Mouse (Mus musculus): ENCODE results near the gene Nop16.
"Not testable (repeated sequence)": the region's sequence is repeated elsewhere in the genome, so short reads cannot be mapped to it uniquely, and the experiment has no call there.

Nop16 gene

DNA sequence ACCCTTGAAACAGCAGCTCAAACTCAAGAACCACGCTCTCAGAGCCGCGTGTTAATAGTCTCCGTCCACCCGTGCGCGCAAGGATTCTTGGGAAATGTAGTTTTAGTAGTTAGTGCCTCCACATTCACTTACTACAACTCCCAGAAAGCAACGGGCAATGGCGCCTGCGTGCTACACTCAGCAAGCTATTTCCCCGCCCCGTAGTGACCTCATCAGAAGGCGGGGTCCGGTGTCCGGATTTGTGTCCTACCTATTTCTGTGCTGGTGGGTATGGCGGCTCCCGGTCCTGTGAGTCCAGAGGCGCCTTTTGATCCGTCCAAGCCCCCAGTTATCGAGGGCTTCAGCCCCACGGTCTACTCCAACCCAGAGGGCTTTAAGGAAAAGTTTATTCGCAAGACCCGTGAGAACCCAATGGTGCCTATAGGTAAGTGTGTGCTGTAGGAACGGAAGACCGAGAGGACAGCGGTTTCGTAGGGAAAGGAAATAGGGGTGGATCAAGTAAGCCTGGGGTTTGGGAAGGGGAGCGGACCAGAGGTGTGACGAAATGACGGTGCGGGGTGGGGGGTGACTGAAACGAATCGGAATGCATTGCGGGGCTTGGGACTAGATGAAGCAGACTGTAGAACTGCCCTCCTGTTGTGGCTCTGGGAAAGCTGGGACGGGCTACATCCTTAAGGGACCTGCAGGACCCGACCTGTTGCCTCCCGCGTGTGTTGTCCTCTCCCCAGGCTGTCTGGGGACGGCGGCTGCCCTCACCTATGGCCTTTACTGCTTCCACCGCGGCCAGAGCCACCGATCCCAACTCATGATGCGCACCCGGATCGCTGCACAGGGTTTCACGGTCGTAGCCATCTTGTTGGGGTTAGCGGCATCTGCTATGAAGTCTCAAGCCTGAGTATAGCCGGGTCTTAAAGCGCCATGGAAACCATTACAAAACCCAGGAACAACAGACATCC is at the start of gene Nop16, which contains the start of gene Higd2a:
Nop16 (minus strand) TSS at position 95 of the 956 bp plus-strand sequence.
Higd2a (plus strand) TSS at position 212 of the 956 bp plus-strand sequence.
- peak; percentile 99 for DNase-seq (ENCODE audit: extremely low spot score)

DNA sequence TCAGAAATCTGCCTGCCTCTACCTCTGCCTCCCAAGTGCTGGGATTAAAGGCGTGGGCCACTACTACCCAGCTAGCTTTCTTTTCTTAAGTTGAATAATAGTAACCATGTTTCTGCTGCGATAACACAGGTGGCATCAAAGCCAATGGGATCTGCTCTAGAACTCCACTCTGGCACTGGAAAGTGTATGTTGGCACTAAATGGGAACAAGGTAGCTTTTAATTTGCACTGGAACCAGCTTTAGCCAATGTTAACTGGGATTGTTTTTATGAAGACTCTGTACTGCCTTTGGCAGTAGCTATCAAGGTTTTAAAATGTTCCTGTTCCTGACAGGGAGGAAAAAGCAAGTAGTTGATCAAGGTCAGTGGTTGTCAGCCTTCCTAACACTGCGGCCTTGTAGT is 45.1 kb upstream of the Nop16 start:
- no peak for DNase-seq (ENCODE audit: extremely low spot score)

DNA sequence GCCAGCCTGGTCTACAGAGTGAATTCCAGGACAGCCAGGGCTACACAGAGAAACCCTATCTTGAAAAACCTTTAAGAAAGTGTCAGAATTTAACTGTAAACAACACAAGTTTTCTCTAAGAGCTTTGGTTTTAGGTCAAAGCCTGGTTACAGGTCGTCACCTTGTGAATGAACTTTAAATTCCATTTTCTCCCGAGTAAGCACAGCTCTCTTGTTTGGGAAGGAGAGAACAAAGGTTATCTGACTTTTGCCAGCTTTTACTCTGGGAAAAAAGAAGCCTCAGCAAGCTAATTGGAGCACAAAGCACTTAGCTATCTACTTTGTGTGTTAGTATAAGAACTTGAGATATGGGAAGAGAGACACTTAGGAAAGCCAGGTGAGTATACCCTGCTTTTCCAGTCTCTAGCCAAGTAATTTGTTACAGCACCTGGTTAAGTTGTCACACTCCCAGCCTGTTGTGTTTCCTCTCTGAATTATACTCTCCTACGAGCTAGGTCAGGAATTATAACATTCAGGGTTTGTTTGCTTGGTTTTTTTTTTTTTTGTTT is 42.9 kb upstream of the Nop16 start:
- no peak for DNase-seq (ENCODE audit: extremely low spot score)

DNA sequence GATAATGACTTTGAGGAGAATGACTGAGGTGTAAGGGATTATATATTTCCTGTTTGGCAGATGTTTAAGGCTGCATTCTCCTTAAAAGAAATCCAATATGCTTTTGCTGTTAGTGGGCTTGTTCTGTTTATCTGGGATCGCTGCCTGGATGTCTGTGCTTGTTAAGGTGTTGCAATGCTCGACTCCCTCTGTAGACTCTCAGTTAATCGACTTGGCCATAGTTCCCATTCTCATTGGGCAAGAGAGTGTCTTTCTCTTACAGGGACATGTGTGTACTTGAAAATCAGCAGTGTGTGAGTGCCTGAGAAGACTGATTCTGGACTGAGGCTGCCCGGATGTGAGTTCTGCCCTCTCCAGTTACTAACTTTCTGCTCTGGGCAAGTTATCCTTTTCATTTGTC is 39.2 kb upstream of the Nop16 start:
- no peak for DNase-seq (ENCODE audit: extremely low spot score)

GRCm38 (mm10) chr13:54621960-54622521 is 32.2 kb upstream of the Nop16 start:
- DNase-seq (ENCODE audit: extremely low spot score) = peak; percentile 41

DNA sequence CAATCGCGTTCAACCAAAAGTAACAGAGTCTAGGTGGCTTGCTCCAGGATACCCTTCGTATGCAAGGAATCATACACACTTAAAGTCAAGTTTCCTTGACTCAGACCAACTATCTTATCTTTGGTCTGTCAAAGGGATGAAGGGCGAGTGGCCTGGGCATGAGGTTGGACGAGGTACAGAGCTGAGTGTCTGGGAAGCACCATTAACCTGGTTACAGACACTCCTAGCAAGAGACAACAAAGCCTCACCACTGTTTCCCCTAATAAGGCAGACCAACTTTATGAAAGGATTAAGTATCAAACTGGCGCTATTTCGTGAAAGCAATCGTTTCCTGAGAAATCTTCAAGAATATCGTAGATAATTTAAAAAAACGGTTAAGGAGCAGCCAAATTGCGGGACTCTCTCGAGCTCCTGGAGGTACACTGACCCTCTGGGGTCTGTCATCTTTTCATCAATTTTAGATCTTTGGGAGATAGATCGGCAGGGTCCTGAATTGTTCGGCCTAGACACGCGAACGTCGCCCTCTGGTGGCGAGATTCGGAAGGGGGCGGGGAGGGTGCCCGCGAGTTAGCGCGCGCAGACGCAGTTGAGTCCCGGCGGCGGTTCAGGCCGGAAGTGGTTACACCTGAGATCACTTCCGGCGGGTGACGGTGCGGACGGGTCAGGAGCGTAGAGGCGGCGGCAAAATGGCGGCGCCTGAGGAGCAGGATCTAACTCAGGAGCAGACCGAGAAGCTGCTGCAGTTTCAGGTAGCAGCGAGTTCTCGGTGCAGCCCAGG is 31.5 kb upstream of the Nop16 start, which contains the start of gene Faf2:
Faf2 (plus strand) TSS at position 630 of the 778 bp plus-strand sequence.
- DNase-seq (ENCODE audit: extremely low spot score) = peak; percentile 99

DNA sequence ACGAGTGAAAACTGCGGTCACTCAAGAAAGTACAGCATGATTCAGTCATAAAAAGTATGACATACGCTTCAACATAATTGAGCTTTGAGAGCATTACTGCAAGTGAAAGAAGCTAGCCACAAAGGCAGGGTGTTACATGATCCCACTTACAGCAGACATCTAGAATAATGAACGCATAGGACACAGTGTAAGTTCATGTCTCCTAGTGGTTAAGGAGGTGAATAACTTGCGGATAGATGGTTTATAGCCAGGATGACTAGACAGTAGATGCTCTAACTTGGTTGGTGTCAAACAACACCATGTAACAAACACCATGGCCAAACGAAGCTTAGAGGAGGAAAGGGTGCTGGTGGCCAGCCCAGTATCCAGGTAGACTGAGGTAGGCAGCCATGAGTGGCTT is 27.1 kb upstream of the Nop16 start:
- no peak for DNase-seq (ENCODE audit: extremely low spot score)

DNA sequence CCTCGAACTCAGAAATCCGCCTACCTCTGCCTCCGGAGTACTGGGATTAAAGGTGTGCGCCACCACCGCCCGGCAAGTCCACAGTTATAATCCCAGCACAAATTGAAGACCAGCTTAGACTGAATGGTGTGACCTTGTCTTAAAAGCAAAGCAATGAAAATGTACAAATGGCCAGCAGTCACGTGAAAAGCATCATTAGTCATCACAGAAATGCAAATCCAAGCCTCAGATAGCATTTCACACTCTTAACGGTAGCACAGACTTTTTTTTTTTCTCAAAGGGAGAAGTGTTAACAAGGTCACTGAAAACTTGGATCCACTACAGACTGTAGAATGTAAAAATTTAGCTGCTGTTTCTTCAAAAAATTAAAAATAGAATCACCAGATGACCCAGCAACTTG is 26.4 kb upstream of the Nop16 start:
- no peak for DNase-seq (ENCODE audit: extremely low spot score)

GRCm38 (mm10) chr13:54613141-54613540 is 23.3 kb upstream of the Nop16 start:
- not testable (repeated sequence) for DNase-seq (ENCODE audit: extremely low spot score)

- peak; percentile 85 for DNase-seq (ENCODE audit: extremely low spot score)
These were observed 21.3 kb upstream of the Nop16 start, which contains the start of gene Cltb for GRCm38 (mm10) chr13:54610972-54611754. Gene Cltb, minus strand, starts transcription at chr13:54611344.

- no peak for DNase-seq (ENCODE audit: extremely low spot score)
These were observed 20.7 kb upstream of the Nop16 start for GRCm38 (mm10) chr13:54610613-54610971.

DNA sequence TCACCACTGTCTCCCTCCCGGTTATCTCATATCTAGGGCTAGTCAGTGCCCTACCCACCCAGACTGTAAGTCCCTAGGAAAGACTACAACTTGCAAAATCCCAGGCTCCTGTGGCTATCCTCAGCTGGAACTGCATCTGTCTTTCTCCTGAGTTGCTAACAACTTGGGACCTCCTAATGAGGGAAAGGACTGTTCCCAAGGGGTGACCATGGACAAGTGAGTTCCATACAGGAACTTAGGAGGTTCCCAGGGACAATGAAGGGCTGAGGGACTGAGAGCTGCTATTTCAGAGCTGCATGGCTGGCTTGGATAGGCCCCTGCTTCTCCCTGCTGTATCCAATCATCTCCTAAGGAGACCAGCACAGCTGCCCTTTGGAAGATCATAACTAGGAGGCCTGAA is 19.4 kb upstream of the Nop16 start:
- DNase-seq (ENCODE audit: extremely low spot score) = no peak

DNA sequence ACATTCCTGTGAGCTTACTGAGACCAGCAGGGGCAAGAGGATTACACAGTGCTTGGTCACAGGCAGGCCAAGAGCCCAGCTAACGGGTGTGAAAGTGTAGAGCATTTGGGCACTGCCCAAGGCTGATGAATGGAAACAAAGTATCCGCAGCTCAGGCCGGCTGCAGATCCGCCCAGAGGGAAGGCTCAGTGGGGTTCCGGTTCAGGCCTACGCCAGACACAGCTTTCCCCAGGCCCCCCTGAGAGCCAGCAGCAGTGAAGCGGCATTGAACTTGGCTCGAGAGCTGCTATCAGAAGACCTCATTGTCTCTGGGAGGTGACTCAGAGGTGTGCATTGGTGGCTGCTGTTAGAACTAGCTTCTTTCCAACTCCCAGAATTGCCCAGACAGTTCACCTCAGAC is 18.8 kb upstream of the Nop16 start:
- no peak for DNase-seq (ENCODE audit: extremely low spot score)

DNA sequence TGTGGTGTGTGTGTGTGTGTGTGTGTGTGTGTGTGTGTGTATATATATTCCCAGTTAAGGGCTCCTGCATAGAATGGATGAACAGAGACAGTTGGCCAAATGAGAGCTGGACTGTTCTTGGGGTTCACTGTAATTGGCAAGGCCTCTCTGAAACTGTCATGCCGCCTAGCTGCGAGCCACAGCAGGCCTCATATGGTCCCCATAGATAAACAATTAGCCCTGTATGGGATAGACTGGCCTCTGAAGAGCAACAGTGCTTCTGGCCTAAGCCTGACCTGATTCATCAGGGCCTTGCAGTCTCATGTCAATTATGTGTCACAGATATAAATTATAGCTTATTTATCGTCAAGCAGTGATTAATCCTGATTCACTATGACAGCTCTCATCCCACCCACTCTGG is 18.1 kb upstream of the Nop16 start:
- DNase-seq (ENCODE audit: extremely low spot score) = no peak

DNA sequence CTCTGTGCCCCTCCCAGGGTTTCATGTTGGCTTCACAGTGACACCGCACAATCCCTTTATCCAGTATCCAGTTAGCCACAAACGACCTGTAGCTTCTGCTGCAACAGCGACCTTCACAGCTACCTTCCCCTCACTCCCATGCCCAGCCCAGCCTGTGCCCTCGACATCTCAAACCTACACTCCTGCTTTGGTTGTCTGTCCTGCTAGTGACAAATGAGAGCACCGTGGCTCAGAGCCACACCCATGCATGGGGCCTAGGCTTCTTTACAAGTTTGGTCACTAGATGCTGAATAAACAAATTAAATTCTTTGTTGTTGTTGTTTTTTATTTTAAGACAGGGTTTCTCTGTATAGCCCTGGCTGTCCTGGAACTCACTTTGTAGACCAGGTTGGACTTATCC is 17.3 kb upstream of the Nop16 start:
- DNase-seq (ENCODE audit: extremely low spot score) = no peak

GRCm38 (mm10) chr13:54605426-54605825 is 15.5 kb upstream of the Nop16 start:
- DNase-seq (ENCODE audit: extremely low spot score) = no peak

- no peak for DNase-seq (ENCODE audit: extremely low spot score)
These were observed 14.3 kb upstream of the Nop16 start for GRCm38 (mm10) chr13:54604221-54604620.

DNA sequence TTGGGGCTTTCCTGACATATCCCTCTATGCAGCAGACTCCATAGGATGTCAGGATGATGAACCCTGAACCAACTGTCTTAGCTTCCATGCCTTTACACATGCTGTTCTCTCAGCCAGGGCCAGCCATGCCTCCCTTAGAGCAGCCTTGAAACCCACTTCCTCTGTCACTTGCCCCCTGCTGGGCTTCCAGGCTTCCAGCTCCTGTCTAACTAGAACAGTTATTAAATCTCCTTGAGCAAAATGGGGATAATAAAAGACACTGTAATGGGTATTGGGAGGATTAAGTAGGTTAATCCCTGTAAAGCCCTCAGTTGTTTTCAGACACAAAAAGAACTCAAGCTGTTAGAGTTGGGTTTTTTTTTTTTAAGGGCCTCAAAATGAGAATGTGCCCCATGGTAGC is 13.6 kb upstream of the Nop16 start:
- DNase-seq (ENCODE audit: extremely low spot score) = no peak

DNA sequence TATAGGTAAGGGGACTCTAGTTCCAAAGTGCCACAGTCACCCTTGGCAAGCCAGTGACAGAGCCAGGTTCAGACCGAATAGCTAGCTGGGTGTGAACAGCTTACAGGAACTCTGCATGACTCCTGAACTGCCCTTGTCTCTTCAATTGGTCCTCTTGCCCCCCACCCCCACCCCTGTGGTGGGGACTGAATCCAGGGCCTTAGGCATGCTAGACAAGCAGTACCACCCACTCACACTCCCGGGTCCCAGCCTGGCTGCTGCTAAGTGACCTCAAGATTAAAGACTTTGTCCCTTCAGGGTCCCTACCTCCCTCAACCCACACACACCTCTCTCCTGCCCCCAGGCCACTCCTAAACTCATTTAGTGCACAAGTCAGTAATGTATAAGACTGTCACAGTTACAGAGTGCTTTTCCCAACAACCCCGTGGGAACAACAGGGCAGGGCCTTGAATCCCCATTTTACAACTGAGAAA is 12.8 kb upstream of the Nop16 start:
- DNase-seq (ENCODE audit: extremely low spot score) = no peak

DNA sequence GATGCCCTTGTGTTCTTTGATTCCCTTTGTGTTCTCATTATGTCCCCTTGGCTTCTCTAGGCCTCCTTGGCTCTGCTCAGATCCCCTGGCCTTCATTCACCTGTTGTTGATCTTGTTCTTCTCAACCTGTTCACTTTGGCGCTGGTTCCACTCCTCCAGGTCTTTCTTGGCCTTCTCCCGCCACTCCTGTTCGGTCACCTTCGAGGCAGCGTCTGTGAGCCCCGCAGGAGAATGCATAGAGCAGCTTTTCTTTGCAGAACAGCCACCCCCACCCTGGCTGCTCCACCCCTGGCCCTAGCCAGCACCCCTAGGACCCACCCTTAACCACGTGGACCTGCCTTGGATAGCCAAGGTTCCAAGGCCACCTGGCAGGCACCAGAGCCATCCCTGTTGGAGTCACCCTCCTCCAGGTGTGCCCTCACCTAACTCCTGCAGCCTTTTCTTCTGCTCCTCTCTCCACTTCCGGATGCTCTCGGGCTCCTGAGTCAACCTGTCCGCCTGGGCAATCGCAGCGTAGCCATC is 8.8 kb upstream of the Nop16 start:
- DNase-seq (ENCODE audit: extremely low spot score) = no peak

- no peak for DNase-seq (ENCODE audit: extremely low spot score)
These were observed 7.0 kb upstream of the Nop16 start for GRCm38 (mm10) chr13:54596870-54597269.
